Mouse (Mus musculus) c-Kit-positive CD71-positive TER-119-positive erythroid progenitor cells, embryonic 14.5 days (primary cell): Measurements from ENCODE around the gene Kcnk18.
A peak's percentile ranks its signal among the peaks of the same experiment; 100 is the strongest.

ENCODE experiments used
- DNase-seq: peaks from one replicate; pipeline ENCODE4 v3.0.0-alpha.2; 2013; ENCODE audit warnings: low spot score

Kcnk18 gene

GRCm38 (mm10) chr19:59218991-59219390, at the start of gene Kcnk18:
TSS of gene Kcnk18 (plus strand) at chr19:59219214.
- no peak for DNase-seq

- DNase-seq = no peak
Observed at GRCm38 (mm10) chr19:59169936-59170765, 48.9 kb upstream of the Kcnk18 start, which contains the start of gene Vax1. TSS of gene Vax1 (minus strand) at chr19:59170056.

- DNase-seq = no peak
Observed at GRCm38 (mm10) chr19:59170766-59171095, 48.3 kb upstream of the Kcnk18 start.

GRCm38 (mm10) chr19:59171151-59171870, 47.7 kb upstream of the Kcnk18 start:
- no peak for DNase-seq

- no peak for DNase-seq
Observed at GRCm38 (mm10) chr19:59171871-59172245, 47.2 kb upstream of the Kcnk18 start.

DNA sequence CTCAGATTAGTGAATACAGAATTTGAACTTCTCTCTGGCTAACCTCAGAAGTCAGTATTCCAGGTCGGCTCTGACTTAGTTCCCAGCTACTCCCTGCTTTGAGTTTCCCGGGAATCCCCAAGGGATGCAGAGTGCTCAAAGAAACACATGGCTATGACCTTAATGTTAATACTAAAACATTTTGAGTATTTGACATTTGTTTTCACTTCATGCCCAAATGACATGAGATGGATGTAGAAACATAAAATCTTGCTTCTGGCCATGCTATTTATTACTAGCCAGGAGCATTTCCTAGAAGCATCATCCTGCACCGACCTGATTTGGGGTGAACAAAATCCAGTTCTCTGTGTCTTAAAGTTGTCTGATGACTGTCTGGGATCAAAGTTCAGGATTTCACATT, 46.2 kb upstream of the Kcnk18 start:
- no peak for DNase-seq

DNA sequence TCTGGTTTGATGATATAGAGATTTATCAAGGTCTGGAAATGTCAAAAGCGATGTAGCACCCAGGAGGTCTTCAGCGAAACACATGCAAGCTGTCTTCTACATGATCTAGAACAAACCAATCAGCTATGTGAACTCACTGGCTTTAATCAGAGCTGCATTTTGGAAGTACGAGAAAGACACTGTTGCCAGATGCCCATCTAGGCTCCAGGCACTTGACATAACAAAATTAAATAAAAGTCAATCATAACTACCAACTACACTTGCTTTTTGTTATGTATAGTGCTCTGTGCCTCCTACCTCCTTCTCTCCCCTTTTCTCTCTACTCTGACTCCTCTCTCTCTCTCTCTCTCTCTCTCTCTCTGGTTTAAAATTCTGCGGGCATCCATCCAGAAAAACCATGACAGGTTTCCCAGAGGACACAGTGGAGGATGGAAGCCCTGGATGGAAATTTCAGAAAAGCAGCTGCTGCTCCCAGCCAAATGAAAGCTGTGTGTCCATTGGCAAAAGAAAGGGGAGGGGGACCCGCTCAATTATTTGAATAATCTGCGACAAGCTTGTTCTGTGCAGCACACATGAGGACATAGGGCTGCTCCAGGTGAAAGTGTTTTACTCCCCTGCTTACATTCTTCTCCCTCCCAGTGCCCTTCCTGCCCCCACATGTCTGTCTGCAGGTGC, 45.5 kb upstream of the Kcnk18 start:
- DNase-seq = no peak

DNA sequence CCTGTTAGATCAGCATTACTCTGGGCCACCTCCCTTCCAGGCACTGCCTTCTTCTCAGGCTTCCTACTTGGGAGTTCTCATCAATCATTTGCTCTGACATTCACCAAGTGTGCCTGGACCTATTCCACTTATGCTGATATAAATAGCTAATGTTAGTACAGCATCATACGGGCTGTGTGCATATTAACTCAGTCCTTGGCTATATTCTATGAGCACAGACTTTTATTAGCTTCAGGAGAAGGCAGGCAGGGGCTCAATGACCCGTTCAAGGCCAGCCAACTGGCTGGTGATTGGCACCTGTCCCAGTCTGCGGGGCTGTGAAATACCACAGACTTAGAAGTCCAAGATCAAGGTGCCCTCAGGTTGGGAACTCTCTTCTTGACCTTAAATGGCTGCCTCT, 35.0 kb upstream of the Kcnk18 start:
- no peak for DNase-seq

DNA sequence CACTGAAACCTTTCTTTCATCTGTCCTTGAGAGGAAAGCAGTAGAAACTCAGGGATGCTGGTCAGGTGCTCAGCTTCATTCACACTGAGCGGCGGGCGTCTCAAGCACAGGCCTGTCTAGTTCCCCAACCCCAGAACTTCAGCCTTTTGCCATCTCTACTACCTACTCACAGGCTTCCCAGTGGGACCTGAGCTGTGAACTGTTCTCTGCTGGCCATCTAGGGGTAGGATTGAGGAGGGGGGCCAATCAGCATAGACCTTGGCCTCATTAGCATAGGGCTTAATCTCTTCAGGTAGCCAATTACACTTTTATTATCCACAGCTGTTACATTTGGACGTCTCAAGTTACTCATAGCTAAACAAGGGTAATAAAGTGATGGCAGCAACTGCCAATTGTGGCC, 30.0 kb upstream of the Kcnk18 start:
- no peak for DNase-seq

DNA sequence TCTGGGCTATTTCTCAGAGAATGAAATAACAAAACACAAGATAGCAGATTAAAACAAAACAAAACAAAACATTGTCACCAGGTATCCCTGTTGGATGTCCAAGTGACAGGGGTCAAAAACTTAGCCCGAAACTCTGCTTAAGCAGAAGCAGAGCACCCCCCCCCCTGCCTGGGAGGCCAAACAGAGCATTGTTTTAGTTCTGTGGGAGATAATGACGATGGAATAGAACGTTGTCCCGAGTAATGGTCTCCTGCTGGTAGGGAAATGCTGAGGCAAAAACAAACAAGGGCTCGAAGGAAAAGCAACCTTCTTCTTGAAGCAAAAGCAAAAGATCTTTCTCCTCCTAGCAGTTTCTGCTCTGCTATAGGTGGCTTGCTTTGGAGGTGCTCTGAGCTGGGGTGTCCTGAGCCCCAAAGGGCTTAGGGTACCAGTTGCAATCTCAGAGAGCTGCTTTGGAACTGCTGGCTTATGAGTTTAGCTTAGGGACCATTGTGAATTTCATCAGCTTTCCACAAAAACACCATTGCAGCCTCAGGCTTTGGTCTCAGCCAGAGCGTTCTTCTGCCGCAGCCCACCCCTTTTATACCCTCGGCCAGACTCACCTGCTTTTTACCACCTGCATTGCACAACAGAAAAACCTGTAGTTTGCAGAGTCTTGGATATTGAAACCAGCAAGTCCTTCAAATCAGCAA, 28.4 kb upstream of the Kcnk18 start:
- no peak for DNase-seq

- DNase-seq = no peak
Observed at GRCm38 (mm10) chr19:59191123-59191505, 27.9 kb upstream of the Kcnk18 start.

- DNase-seq = no peak
Observed at GRCm38 (mm10) chr19:59192491-59192890, 26.5 kb upstream of the Kcnk18 start.

GRCm38 (mm10) chr19:59193456-59193855, 25.6 kb upstream of the Kcnk18 start:
- no peak for DNase-seq

DNA sequence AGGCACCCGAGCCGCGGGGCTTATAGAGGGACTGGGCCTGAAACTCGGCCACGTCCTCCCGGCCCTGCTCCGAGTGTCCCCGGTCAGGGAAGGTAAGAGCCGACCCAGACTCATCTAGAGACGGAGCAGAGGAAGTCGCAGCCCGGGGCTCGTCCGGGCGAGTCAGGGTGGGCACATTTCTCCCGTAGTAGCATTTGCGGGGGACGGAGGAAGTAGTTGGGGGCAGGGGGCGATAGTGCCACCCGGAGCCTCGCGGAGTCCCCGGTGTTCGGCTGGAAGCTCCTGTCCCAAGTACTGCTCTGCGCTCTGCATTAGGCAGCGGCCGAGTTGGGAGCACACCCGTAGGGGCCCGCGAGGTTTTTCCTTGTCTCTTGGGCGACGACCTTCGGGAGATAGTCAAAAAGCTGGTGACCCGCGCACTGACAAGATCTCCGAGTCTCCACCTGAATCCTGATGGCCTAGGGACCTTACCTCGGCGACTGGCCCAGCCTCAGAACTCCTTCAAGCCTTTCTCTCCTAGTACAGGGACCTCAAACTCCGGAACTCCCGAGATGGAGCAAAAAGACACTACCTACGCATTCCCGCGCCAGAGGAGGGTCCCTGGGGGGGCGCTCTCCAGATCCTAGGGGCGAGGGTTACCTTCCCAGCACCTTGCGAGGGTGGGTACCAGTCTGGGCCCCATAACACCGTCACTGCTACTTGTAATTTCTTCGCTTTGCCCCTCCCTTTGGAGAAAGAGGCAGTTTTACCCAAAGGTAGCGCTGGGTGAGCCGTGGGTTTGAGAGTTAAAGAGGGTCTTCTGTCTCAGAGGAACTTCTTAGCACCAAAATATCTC, 24.8 kb upstream of the Kcnk18 start:
- no peak for DNase-seq

GRCm38 (mm10) chr19:59195181-59195770, 23.7 kb upstream of the Kcnk18 start:
- no peak for DNase-seq

DNA sequence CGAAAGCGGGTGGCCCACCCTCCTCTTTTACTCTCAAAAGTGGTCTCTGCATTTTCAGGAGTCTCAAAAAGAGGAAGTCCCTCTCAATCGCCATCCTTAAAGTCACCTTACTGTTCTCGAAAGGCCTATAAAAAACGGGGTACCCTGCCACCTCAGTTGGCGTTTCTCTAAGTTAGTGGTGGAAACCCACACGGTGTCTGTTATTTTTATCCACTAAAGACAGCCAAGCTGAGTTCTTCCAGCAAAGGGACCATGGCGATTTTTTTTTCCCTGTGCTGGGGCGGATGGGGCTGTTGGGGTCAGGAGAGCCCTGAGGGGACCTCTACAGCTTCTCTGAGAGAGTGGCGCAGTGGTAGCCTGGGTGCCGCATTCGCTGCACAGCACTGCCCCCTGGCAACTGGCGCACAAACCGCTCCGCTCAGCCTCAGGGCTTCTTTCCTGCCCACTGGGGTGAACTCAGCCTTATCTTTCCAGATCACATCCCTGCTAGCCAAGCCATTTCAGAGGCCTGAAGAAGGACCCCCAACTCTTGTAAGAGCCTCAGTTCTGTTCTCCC, 22.8 kb upstream of the Kcnk18 start:
- DNase-seq = no peak

DNA sequence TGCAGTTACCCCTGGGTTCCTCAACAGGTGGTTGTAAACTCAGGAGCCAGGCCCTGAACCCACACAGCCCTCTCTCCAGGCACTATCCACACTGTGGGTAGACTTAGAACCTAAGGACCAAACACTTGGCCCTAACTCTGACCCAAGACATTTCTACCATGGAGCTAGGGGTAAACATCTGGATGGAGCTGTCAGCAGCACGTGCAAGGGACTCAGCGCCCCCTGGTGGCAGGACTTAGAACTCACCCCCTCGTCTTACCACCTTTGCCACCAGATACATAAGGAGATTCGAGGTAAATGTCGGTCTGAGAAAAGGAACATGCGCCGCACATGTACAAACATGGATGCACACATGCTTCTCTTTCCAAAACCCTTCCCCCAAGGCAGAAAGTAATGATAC, 20.9 kb upstream of the Kcnk18 start:
- peak; percentile 36 for DNase-seq

DNA sequence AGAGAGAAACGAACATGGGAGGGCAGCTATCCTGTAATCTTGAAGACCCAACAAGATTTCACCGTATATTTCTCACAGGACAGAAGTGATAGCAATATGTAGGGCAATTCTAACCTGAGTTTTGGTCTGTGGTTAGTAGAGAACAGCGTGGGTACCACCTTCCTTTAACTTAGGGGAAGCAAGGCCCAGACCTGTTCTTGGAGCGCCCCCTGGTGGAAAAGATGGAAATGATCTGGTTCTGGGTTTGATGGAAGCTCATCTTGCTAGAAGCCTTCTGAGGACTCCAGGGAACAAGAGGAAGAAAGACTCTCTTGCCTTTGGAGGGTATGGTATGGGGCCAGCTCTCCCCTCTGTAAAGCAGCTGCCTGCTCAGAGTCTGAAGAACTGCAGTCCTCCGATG, 10.5 kb upstream of the Kcnk18 start:
- peak; percentile 55 for DNase-seq

DNA sequence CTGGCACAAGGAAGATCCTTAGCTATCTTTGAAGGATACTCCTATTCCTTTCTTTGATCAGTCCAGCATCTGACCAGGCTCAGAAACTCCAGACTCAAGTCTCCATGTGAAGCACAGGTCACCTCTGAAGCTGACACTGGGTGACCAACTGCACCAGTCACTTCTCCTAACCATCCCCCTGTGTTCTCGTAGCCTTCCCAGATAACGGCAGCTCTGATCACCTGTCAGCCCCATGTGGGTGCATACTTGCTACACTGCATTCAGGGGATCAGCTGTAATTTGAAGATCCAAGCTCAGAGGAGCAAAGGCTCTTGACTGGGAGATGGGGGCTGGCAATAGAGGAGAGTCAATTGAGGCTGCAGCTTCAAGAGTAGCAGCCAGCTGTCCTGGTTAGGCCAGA, 10.0 kb upstream of the Kcnk18 start:
- DNase-seq = no peak

- no peak for DNase-seq
Observed at GRCm38 (mm10) chr19:59216891-59217290, 2.1 kb upstream of the Kcnk18 start.

DNA sequence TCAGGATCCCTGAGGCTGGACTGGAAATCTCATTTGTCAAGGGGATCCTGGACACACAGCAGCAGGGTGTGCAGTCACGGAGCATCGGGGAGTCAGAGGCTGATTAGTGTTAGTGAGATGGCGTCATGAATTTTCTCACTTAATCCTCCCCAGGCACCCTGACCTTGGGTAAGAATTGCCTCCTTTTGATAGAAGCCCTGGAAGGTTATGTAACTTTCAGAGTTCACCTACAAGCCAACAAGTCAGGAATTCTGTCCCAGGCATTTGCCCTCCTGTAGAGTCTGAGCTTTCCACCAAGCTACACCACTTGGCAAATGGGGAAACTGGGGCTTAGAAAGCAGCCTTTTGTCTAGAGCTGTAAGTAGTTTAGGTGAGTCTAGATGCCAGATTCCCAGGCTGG, 2.1 kb downstream of the Kcnk18 start:
- no peak for DNase-seq
